In the genomic region with DNA sequence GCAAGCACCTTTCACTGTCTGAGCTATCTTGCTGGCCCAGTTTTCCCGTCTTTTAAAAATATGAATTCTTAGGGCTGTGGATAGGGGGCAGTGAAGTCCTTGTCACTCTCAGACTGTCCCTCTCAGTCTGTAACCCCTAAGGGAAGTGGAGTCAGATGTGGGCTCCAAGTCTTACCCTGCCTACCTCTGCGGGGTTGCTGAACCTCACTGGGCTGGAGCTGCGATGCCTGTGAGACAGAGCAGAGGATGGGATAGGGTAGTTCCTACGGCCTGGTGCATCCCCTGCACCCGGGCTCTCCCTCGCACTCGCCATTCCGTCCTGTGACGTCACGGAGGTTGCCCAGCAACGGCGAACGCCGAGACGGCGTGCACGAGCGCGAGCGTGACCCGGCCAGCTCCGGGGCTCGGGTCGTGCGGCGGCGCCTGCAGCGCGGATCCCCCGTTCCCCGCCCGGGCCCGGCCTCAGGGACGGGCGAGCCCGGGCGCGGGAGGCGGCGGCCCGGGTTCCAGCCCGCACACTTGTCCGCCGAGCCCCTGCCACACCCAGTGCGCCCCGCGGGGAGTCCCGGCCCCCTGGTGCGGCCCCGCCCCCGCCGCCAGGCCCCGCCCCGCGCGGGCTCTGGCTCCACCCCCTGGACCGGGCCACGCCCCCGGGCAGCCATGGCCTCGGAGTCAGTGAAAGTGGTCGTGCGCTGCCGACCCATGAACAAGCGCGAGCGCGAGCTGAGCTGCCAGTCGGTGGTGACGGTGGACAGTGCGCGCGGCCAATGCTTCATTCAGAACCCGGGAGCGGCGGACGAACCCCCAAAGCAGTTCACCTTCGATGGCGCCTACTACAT, we compare ENCODE assay signal across 7 mouse cellular contexts. TPM values are rescaled to one million over a fixed set of nuclear protein-coding genes. Genes with fewer than 3 reads are reported as not detected.
DNase-seq lines count a peak whose midpoint lies in the region; ATAC-seq and TF ChIP-seq lines count a peak whose summit lies in the region.

No protein-coding gene starts in this region.

- H3K27me3 ChIP-seq in embryonic facial prominence, embryonic 11.5 days (ENCODE audit: control insufficient read depth, insufficient read depth, low read length), result no peaks in the 10 kb centered on the region
- no peaks in the 10 kb centered on the region for H3K27me3 ChIP-seq in heart, adult 2 months (ENCODE audit: control insufficient read depth, insufficient read depth, low read length)
- no peaks in the 10 kb centered on the region for H3K27me3 ChIP-seq in kidney, adult 2 months (replicated peaks; ENCODE audit: control insufficient read depth, insufficient read depth, low read length)
- H3K27me3 ChIP-seq in limb, embryonic 13.5 days, result peaks cover 39% of the 10 kb centered on the region
- 0 out of 2 replicates have a peak, but pooled peaks cover 10% of the 10 kb centered on the region for H3K27me3 ChIP-seq in midbrain, embryonic 15.5 days (replicated peaks)

- under 1% methylated on average over 62 of the region's 78 CpGs for WGBS in embryonic facial prominence, embryonic 11.5 days
- under 1% methylated on average over 75 of the region's 78 CpGs for WGBS in heart, adult 2 months
- under 1% methylated on average over 78 of the region's 78 CpGs for WGBS in kidney, adult 2 months
- 1% methylated on average over 70 of the region's 78 CpGs for WGBS in limb, embryonic 13.5 days
- under 1% methylated on average over 77 of the region's 78 CpGs for WGBS in midbrain, embryonic 15.5 days

- TF ChIP-seq EP300 in heart, adult 2 months (IDR thresholded peaks at IDR 0.05; ENCODE audit: insufficient read depth, low read depth, low read length), result no peak

- H3K27ac ChIP-seq in embryonic facial prominence, embryonic 11.5 days (replicated peaks; ENCODE audit: low read depth, low read length), result no peak overlapping the region
- no peak overlapping the region for H3K27ac ChIP-seq in heart, adult 2 months
- no peak overlapping the region for H3K27ac ChIP-seq in kidney, adult 2 months (ENCODE audit: insufficient read depth, low read depth, low read length)
- H3K27ac ChIP-seq in limb, embryonic 13.5 days, result no peak overlapping the region
- H3K27ac ChIP-seq in midbrain, embryonic 15.5 days, result peak overlapping the region; percentile 76

- ATAC-seq in embryonic facial prominence, embryonic 11.5 days (replicated peaks; ENCODE audit: insufficient number of reproducible peaks, low FRiP score, low TSS enrichment, low read depth), result peak; percentile 82
- peak; percentile 91 for ATAC-seq in limb, embryonic 13.5 days (ENCODE audit: low FRiP score, low read depth)
- ATAC-seq in midbrain, embryonic 15.5 days (replicated peaks), result peak; percentile 91

- TF ChIP-seq CTCF in heart, adult 2 months (IDR thresholded peaks at IDR 0.05), result peak; percentile 47
- no peak for TF ChIP-seq CTCF in kidney, adult 2 months (conservative IDR thresholded peaks at IDR 0.05; ENCODE audit: insufficient read depth, insufficient read length, low read depth, low read length)

- peak overlapping the region; percentile 29 for H3K9ac ChIP-seq in embryonic facial prominence, embryonic 11.5 days (replicated peaks; ENCODE audit: low read length)
- H3K9ac ChIP-seq in heart, adult 2 months (ENCODE audit: low read depth, low read length), result peak overlapping the region; percentile 51
- H3K9ac ChIP-seq in limb, embryonic 13.5 days, result peak overlapping the region; percentile 58
- H3K9ac ChIP-seq in midbrain, embryonic 15.5 days, result peak overlapping the region; percentile 44

- no peaks in the 10 kb centered on the region for H3K4me1 ChIP-seq in embryonic facial prominence, embryonic 11.5 days (ENCODE audit: control insufficient read depth, insufficient read depth, low read length)
- H3K4me1 ChIP-seq in heart, adult 2 months (ENCODE audit: control insufficient read depth, insufficient read depth, low read length), result 0 out of 2 replicates have a peak, but pooled peaks cover 3% of the 10 kb centered on the region
- H3K4me1 ChIP-seq in kidney, adult 2 months (ENCODE audit: control insufficient read depth, insufficient read depth, low read length), result no peaks in the 10 kb centered on the region; the same call in 1 of the 2 replicates
- peaks cover 3% of the 10 kb centered on the region; the same call in 1 of the 2 replicates for H3K4me1 ChIP-seq in limb, embryonic 13.5 days
- peaks cover 12% of the 10 kb centered on the region for H3K4me1 ChIP-seq in midbrain, embryonic 15.5 days

- DNase-seq in adrenal gland, postnatal 14 days, result peak; percentile 96
- DNase-seq in embryonic facial prominence, embryonic 11.5 days (ENCODE audit: low spot score), result peak; percentile 85
- DNase-seq in heart, adult 2 months, result peak; percentile 89 to 90
- peak; percentile 86 for DNase-seq in kidney, adult 2 months
- peak; percentile 80 to 90 for DNase-seq in spleen, adult 18-20 months

- peak overlapping the region; percentile 81 for H3K4me2 ChIP-seq in embryonic facial prominence, embryonic 11.5 days (ENCODE audit: low read depth, low read length)
- H3K4me2 ChIP-seq in limb, embryonic 13.5 days (replicated peaks), result peak overlapping the region; percentile 71
- peak overlapping the region; percentile 94 for H3K4me2 ChIP-seq in midbrain, embryonic 15.5 days

- H3K4me3 ChIP-seq in embryonic facial prominence, embryonic 11.5 days (ENCODE audit: low read depth, low read length), result peak overlapping the region; percentile 69
- H3K4me3 ChIP-seq in heart, adult 2 months, result peak overlapping the region; percentile 54
- H3K4me3 ChIP-seq in kidney, adult 2 months (ENCODE audit: insufficient read depth, low read depth, low read length), result peak overlapping the region; percentile 65
- H3K4me3 ChIP-seq in limb, embryonic 13.5 days, result peak overlapping the region; percentile 66
- peak overlapping the region; percentile 75 for H3K4me3 ChIP-seq in midbrain, embryonic 15.5 days

- no peaks in the 10 kb centered on the region for H3K36me3 ChIP-seq in embryonic facial prominence, embryonic 11.5 days (replicated peaks; ENCODE audit: control insufficient read depth, insufficient read depth, low read depth, low read length)
- H3K36me3 ChIP-seq in heart, adult 2 months (ENCODE audit: control insufficient read depth, insufficient read depth, low read length), result no peaks in the 10 kb centered on the region
- H3K36me3 ChIP-seq in kidney, adult 2 months (ENCODE audit: control insufficient read depth, insufficient read depth, low read length), result no peaks in the 10 kb centered on the region
- no peaks in the 10 kb centered on the region for H3K36me3 ChIP-seq in limb, embryonic 13.5 days
- no peaks in the 10 kb centered on the region for H3K36me3 ChIP-seq in midbrain, embryonic 15.5 days (replicated peaks)

- intact Hi-C loops in heart, adult 2 months (cut with DNase I), result no loop called here

- TF ChIP-seq POLR2A in heart, adult 2 months (IDR thresholded peaks at IDR 0.05; ENCODE audit: insufficient read depth, low read depth, low read length), result no peak
- TF ChIP-seq POLR2A in kidney, adult 2 months (IDR thresholded peaks at IDR 0.05; ENCODE audit: low read depth, low read length), result no peak

- no peaks in the 10 kb centered on the region for H3K9me3 ChIP-seq in embryonic facial prominence, embryonic 11.5 days (replicated peaks; ENCODE audit: control insufficient read depth, low read length)
- H3K9me3 ChIP-seq in limb, embryonic 13.5 days, result peaks cover 1% of the 10 kb centered on the region; the same call in 1 of the 2 replicates
- no peaks in the 10 kb centered on the region for H3K9me3 ChIP-seq in midbrain, embryonic 15.5 days

- no peaks in the 10 kb centered on the region for H3K79me2 ChIP-seq in heart, adult 2 months (replicated peaks; ENCODE audit: control insufficient read depth, insufficient read depth, low read length)

RNA-seq across cellular contexts. Expression of a gene that starts 11.8 kb away (rescaled TPM):
- 3.6 and 3.8 TPM in 2 replicates for total RNA-seq in adrenal gland, postnatal 14 days (2021)
- 0.31 and 0.33 TPM in 2 replicates for polyA plus RNA-seq in embryonic facial prominence, embryonic 11.5 days (2014; fragmentation: Nextera tagmentation; extraction: Ambion mirVana)
- total RNA-seq in heart, adult 2 months (2021), result under 1 TPM in 1 of 2 experiments, not detected in 1; 0.18 TPM
- polyA plus RNA-seq in heart, adult 2 months (2012; rRNA removed), result 0.29 and 0.55 TPM in 2 replicates
- polyA plus RNA-seq in kidney, adult 2 months (2012; rRNA removed), result 0.48 and 0.64 TPM in 2 replicates
- polyA plus RNA-seq in limb, embryonic 13.5 days (2015; fragmentation: Nextera tagmentation; extraction: Ambion mirVana), result 1.2 and 1.4 TPM in 2 replicates
- polyA plus RNA-seq in midbrain, embryonic 15.5 days (2015; fragmentation: Nextera tagmentation; extraction: Ambion mirVana), result 2.8 and 3.8 TPM in 2 replicates

RNA-seq across cellular contexts. Expression of a gene that starts 11.9 kb away (rescaled TPM):
- 1.8 and 2.0 TPM in 2 replicates for total RNA-seq in adrenal gland, postnatal 14 days (2021)
- 1.1 and 1.2 TPM in 2 replicates for polyA plus RNA-seq in embryonic facial prominence, embryonic 11.5 days (2014; fragmentation: Nextera tagmentation; extraction: Ambion mirVana)
- not detected for total RNA-seq in heart, adult 2 months (2021)
- polyA plus RNA-seq in heart, adult 2 months (2012; rRNA removed), result 0.16 and 0.20 TPM in 2 replicates
- 0.23 and 0.29 TPM in 2 replicates for polyA plus RNA-seq in kidney, adult 2 months (2012; rRNA removed)
- 0.85 and 0.87 TPM in 2 replicates for polyA plus RNA-seq in limb, embryonic 13.5 days (2015; fragmentation: Nextera tagmentation; extraction: Ambion mirVana)
- 17.0 and 17.4 TPM in 2 replicates for polyA plus RNA-seq in midbrain, embryonic 15.5 days (2015; fragmentation: Nextera tagmentation; extraction: Ambion mirVana)

RNA-seq across cellular contexts. Expression of a gene that starts 42.5 kb away (rescaled TPM):
- total RNA-seq in adrenal gland, postnatal 14 days (2021), result 113 and 115 TPM in 2 replicates
- polyA plus RNA-seq in embryonic facial prominence, embryonic 11.5 days (2014; fragmentation: Nextera tagmentation; extraction: Ambion mirVana), result 249 and 259 TPM in 2 replicates
- 10 to 100 TPM; 63.2 to 68.9 TPM for total RNA-seq in heart, adult 2 months (2021)
- polyA plus RNA-seq in heart, adult 2 months (2012; rRNA removed), result 84.4 and 96.9 TPM in 2 replicates
- 157 and 169 TPM in 2 replicates for polyA plus RNA-seq in kidney, adult 2 months (2012; rRNA removed)
- polyA plus RNA-seq in limb, embryonic 13.5 days (2015; fragmentation: Nextera tagmentation; extraction: Ambion mirVana), result 356 and 364 TPM in 2 replicates
- polyA plus RNA-seq in midbrain, embryonic 15.5 days (2015; fragmentation: Nextera tagmentation; extraction: Ambion mirVana), result 203 and 212 TPM in 2 replicates

RNA-seq across cellular contexts. Expression of a gene that starts 46.0 kb away (rescaled TPM):
- 164 and 180 TPM in 2 replicates for total RNA-seq in adrenal gland, postnatal 14 days (2021)
- 197 and 201 TPM in 2 replicates for polyA plus RNA-seq in embryonic facial prominence, embryonic 11.5 days (2014; fragmentation: Nextera tagmentation; extraction: Ambion mirVana)
- total RNA-seq in heart, adult 2 months (2021), result 10 to 100 TPM; 74.7 to 85.0 TPM
- 48.0 and 83.9 TPM in 2 replicates for polyA plus RNA-seq in heart, adult 2 months (2012; rRNA removed)
- 53.1 and 59.5 TPM in 2 replicates for polyA plus RNA-seq in kidney, adult 2 months (2012; rRNA removed)
- polyA plus RNA-seq in limb, embryonic 13.5 days (2015; fragmentation: Nextera tagmentation; extraction: Ambion mirVana), result 202 and 222 TPM in 2 replicates
- 205 and 219 TPM in 2 replicates for polyA plus RNA-seq in midbrain, embryonic 15.5 days (2015; fragmentation: Nextera tagmentation; extraction: Ambion mirVana)
